Mouse (Mus musculus): ENCODE measurements around the gene Ttll1. TPM values are rescaled to one million over a fixed set of nuclear protein-coding genes. Genes with fewer than 3 reads are reported as not detected.

Gene Ttll1
- 26.0 and 27.2 TPM in 2 replicates for polyA plus RNA-seq (2016; fragmentation: Nextera tagmentation; extraction: Ambion mirVana)

DNA sequence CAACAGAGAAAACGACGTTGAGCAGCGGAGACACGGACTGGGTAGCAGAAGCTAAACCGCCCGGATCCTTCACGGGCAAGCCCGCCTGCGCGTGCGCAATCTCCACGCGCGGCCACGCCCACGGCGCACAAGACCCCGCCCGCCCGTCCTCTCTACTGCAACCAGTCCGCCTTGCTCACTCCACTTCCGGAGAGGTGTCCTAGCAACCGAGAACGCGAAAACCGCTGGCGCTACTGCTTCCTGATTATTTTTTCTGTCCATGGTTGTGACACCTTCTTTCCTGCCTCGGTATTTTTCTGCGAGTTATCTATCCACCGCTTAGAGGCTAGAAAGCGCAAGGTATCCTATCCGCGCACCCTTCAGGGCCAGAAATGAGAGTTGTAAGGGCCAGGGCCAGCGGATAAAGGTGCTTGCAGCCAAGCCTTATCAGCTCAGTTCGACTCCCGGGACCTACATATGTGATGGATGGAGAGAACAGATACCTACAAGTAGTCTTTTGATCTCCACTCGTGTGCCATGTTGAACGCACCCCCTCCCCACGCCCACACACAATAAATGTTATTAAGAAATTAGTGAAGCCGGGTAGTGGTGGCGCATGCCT, at the start of gene Ttll1:
Gene Ttll1, minus strand, starts transcription at position 89 of the 601 bp plus-strand sequence.
- H3K4me2 ChIP-seq = peak within 1 kb of the TSS; percentile 79
- ATAC-seq (ENCODE audit: insufficient number of reproducible peaks, insufficient read depth, low FRiP score, low TSS enrichment, low read depth) = peak; percentile 95
- no peaks in the 10 kb centered on the region for H3K9me3 ChIP-seq
- H3K9ac ChIP-seq (replicated peaks) = peak within 1 kb of the TSS; percentile 50
- H3K4me1 ChIP-seq (replicated peaks) = no peaks in the 10 kb centered on the region
- peak within 1 kb of the TSS; percentile 54 for H3K4me3 ChIP-seq (replicated peaks)
- H3K27me3 ChIP-seq = peaks cover 3% of the 10 kb centered on the region; the same call in 1 of the 2 replicates
- WGBS = 13% methylated on average over 41 of the region's 41 CpGs
- H3K27ac ChIP-seq = peak within 1 kb of the TSS; percentile 18; the same call in 1 of the 2 replicates
- no peaks in the 10 kb centered on the region for H3K36me3 ChIP-seq

- Histone ChIP-seq H3K9me3 (no peaks in the 10 kb centered on the region), H3K4me3 (replicated peaks) (peak overlapping the region; percentile 89), H3K36me3 (peaks cover 27% of the 10 kb centered on the region), H3K27me3 (no peaks in the 10 kb centered on the region), H3K4me1 (replicated peaks) (peaks cover 10% of the 10 kb centered on the region), H3K9ac (replicated peaks) (peak overlapping the region; percentile 97), H3K27ac (peak overlapping the region; percentile 91), H3K4me2 (peak overlapping the region; percentile 79)
- WGBS = 1% methylated on average over 74 of the region's 74 CpGs
- peak; percentile 84; the same call in 1 of the 2 replicates for ATAC-seq (ENCODE audit: insufficient number of reproducible peaks, insufficient read depth, low FRiP score, low TSS enrichment, low read depth)
These were observed 44.7 kb upstream of the Ttll1 start for GRCm38 (mm10) chr15:83555161-83555974.

DNA sequence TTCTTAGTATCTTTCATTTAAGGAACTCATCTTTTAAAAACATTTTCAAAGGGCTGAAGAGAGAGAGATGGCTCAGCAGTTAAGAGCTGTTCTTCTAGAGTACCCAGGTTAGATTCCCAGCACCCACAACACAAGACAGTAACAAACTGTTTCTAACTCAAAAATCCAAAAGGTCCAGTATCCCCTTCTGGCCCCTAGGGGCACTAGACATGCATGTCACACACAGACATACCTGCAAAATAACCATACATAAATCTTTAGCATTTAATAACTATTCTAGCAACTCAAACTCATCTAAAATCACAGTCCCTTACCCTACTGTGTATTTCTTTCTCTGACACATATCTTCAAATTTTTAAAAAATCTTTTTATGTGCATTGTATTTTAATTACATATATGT, 43.1 kb upstream of the Ttll1 start:
- no peak overlapping the region for H3K9ac ChIP-seq (replicated peaks)
- H3K4me1 ChIP-seq (replicated peaks) = peaks cover 10% of the 10 kb centered on the region
- H3K27ac ChIP-seq = no peak overlapping the region
- H3K4me3 ChIP-seq (replicated peaks) = no peak overlapping the region
- H3K9me3 ChIP-seq = no peaks in the 10 kb centered on the region
- H3K27me3 ChIP-seq = no peaks in the 10 kb centered on the region
- H3K36me3 ChIP-seq = peaks cover 42% of the 10 kb centered on the region
- ATAC-seq (ENCODE audit: insufficient number of reproducible peaks, insufficient read depth, low FRiP score, low TSS enrichment, low read depth) = no peak
- no peak overlapping the region for H3K4me2 ChIP-seq

DNA sequence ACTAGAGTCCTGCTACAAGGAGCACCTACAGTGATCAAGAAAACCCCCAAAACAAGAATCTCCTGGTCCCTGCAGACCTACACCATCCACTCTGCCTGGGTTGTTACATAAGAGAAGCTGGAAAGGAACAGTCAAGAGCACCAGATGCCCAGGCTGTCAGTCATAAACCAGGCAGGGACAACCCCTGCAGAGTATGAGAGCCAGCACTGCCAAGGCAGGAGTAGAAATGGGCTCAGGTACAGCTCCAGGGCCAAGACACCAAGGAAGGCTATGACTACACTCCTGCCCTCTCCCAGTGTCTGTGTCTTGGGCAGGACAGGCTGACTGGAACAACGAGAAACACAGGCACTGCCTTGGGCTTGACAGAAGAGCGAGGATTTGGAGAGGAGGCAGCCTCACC, 39.4 kb upstream of the Ttll1 start:
- H3K27ac ChIP-seq = no peak overlapping the region
- no peak overlapping the region for H3K4me2 ChIP-seq
- H3K9me3 ChIP-seq = no peaks in the 10 kb centered on the region
- 74% methylated on average over 2 of the region's 2 CpGs for WGBS
- no peaks in the 10 kb centered on the region for H3K27me3 ChIP-seq
- H3K36me3 ChIP-seq = peaks cover 78% of the 10 kb centered on the region
- H3K4me1 ChIP-seq (replicated peaks) = peaks cover 7% of the 10 kb centered on the region
- H3K9ac ChIP-seq (replicated peaks) = no peak overlapping the region
- no peak overlapping the region for H3K4me3 ChIP-seq (replicated peaks)
- no peak for ATAC-seq (ENCODE audit: insufficient number of reproducible peaks, insufficient read depth, low FRiP score, low TSS enrichment, low read depth)

DNA sequence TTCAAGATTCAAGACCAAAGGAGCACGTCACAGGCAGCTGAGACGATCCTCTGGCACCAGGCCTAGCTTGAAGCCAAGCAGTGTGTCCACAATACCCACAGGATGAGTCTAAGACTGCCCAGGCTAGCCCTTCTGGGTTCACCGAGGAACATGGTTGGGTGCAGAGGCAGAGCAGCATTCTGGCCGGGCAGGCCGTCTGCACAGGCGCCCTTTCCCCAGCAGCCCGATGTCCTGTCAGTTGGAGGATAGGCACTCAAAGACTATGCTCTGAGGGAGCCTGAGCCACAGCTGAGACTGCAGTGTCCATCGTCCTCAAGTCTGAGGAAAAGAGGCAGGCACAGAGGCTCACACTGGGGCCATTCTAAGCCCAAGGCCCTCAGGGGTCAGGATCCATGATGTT, 36.5 kb upstream of the Ttll1 start:
- Histone ChIP-seq H3K4me3 (replicated peaks) (no peak overlapping the region), H3K4me2 (no peak overlapping the region), H3K27me3 (no peaks in the 10 kb centered on the region), H3K9me3 (no peaks in the 10 kb centered on the region), H3K4me1 (replicated peaks) (no peaks in the 10 kb centered on the region), H3K36me3 (peaks cover 71% of the 10 kb centered on the region), H3K9ac (replicated peaks) (no peak overlapping the region), H3K27ac (no peak overlapping the region)
- no peak for ATAC-seq (ENCODE audit: insufficient number of reproducible peaks, insufficient read depth, low FRiP score, low TSS enrichment, low read depth)
- 90% methylated on average over 8 of the region's 8 CpGs for WGBS

DNA sequence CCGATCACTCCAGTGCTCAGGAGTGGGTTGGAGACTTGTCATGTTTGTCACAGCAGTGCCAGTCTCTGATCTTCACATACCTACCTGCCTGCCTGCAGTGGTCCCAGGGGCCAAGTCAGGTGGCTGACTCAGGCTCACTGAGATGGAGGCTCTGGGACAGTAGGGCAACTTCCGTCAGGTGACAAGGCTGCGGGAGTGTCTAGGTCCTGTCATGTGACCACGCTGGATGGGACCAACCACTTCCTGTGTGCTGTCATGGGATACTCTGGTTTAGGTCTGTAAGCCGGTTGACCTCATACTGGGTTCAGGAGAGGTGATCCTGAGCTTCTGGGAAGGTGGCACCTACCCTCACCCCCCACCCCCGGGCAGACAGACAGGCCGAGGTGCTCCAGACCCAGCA, 35.3 kb upstream of the Ttll1 start:
- WGBS = 93% methylated on average over 7 of the region's 7 CpGs
- Histone ChIP-seq H3K4me1 (replicated peaks) (no peaks in the 10 kb centered on the region), H3K36me3 (peaks cover 60% of the 10 kb centered on the region)

DNA sequence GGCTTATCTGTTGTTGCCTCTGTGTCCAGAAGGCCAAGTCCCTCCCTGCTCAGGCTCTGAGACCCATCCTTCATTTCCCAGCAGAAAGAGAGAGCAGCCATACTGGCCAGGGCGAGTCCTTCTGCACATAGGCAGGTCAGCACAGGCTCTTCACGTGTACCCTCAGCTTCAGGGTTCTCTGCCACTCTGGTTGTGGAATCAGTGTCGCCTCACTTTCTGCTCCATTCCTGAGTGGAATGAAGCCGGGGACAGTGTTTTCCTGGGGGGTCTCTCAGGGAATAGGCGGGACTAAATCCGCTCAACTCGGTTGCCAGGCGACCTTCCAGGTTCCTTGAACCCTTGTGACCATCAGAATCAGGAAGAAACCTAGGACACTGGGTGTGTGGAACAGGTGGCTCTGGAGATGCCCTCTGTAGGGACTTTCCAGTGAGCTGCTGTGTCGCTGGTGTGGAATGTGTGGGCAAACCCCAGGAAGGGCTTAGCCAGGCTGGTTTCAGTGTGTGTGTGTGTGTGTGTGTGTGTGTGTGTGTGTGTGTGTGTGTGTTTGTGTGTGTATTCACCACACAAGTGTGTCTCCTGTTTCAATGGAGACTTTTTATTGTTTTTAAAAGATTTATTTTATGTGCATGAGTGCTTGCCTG, 31.1 kb upstream of the Ttll1 start:
- Histone ChIP-seq H3K9ac (replicated peaks) (no peak overlapping the region), H3K4me1 (replicated peaks) (no peaks in the 10 kb centered on the region), H3K36me3 (peaks cover 17% of the 10 kb centered on the region), H3K9me3 (no peaks in the 10 kb centered on the region), H3K4me2 (no peak overlapping the region), H3K27ac (no peak overlapping the region), H3K27me3 (no peaks in the 10 kb centered on the region), H3K4me3 (replicated peaks) (no peak overlapping the region)
- no peak for ATAC-seq (ENCODE audit: insufficient number of reproducible peaks, insufficient read depth, low FRiP score, low TSS enrichment, low read depth)
- 83% methylated on average over 9 of the region's 9 CpGs for WGBS

More for the DNA sequence above, 35.3 kb upstream of the Ttll1 start:
- Histone ChIP-seq H3K9me3 (no peaks in the 10 kb centered on the region), H3K27ac (no peak overlapping the region), H3K9ac (replicated peaks) (no peak overlapping the region), H3K27me3 (no peaks in the 10 kb centered on the region), H3K4me2 (no peak overlapping the region), H3K4me3 (replicated peaks) (no peak overlapping the region)
- no peak for ATAC-seq (ENCODE audit: insufficient number of reproducible peaks, insufficient read depth, low FRiP score, low TSS enrichment, low read depth)

DNA sequence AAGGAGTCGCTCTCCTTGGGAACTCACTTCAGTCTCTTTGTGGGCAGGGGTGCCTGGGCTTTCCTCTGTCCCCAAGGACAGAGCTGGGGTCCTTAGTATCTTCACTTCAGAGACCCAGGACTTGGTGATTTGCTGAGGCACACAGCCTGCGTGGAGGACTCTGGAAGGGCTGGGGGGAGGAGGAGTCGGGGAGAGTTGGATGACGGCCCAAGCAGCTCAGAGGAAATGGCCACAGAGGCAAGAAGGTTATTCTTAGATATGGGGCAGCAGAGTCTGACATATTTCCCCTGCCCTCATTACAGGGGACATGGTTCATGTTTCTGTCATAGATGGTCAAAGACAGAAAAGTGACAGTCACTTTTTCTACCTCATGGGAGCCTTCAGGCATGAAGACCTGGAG, 29.2 kb upstream of the Ttll1 start:
- H3K9ac ChIP-seq (replicated peaks) = no peak overlapping the region
- H3K9me3 ChIP-seq = no peaks in the 10 kb centered on the region
- whole genome bisulfite sequencing = 75% methylated on average over 4 of the region's 4 CpGs
- H3K4me2 ChIP-seq = no peak overlapping the region
- no peaks in the 10 kb centered on the region for H3K27me3 ChIP-seq
- no peak overlapping the region for H3K4me3 ChIP-seq (replicated peaks)
- ATAC-seq (ENCODE audit: insufficient number of reproducible peaks, insufficient read depth, low FRiP score, low TSS enrichment, low read depth) = no peak
- no peak overlapping the region for H3K27ac ChIP-seq
- no peaks in the 10 kb centered on the region for H3K36me3 ChIP-seq
- H3K4me1 ChIP-seq (replicated peaks) = no peaks in the 10 kb centered on the region

GRCm38 (mm10) chr15:83538855-83539254, 28.2 kb upstream of the Ttll1 start:
- Histone ChIP-seq H3K27me3 (no peaks in the 10 kb centered on the region), H3K9me3 (no peaks in the 10 kb centered on the region), H3K4me3 (replicated peaks) (no peak overlapping the region), H3K27ac (no peak overlapping the region), H3K4me1 (replicated peaks) (no peaks in the 10 kb centered on the region), H3K9ac (replicated peaks) (no peak overlapping the region), H3K36me3 (no peaks in the 10 kb centered on the region), H3K4me2 (no peak overlapping the region)
- no peak for ATAC-seq (ENCODE audit: insufficient number of reproducible peaks, insufficient read depth, low FRiP score, low TSS enrichment, low read depth)
- 97% methylated on average over 2 of the region's 2 CpGs for WGBS

DNA sequence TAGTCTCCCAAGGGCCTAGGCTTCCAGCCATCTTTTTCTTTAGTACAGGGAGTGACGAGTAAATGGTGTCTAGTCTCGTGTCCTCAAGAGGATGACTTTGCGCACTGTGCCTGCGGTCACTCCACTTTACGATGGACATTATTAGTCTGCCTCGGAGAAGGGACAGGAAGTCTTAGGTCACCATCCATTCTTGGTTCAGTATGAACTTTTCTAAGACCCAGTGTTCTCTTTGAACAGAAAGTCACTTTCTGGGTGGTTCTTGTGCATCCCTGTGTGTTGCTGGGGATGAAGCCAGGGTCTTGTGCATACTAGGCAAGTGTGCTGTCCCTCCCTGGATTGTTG, 25.2 kb upstream of the Ttll1 start:
- H3K9me3 ChIP-seq = no peaks in the 10 kb centered on the region
- H3K36me3 ChIP-seq = no peaks in the 10 kb centered on the region
- no peak overlapping the region for H3K4me2 ChIP-seq
- H3K4me3 ChIP-seq (replicated peaks) = no peak overlapping the region
- H3K9ac ChIP-seq (replicated peaks) = no peak overlapping the region
- no peaks in the 10 kb centered on the region for H3K4me1 ChIP-seq (replicated peaks)
- 74% methylated on average over 6 of the region's 6 CpGs for WGBS
- ATAC-seq (ENCODE audit: insufficient number of reproducible peaks, insufficient read depth, low FRiP score, low TSS enrichment, low read depth) = no peak
- no peaks in the 10 kb centered on the region for H3K27me3 ChIP-seq
- H3K27ac ChIP-seq = no peak overlapping the region
